Mouse (Mus musculus): ENCODE results near the gene Vps37b. TPM values are rescaled to one million over a fixed set of nuclear protein-coding genes. Genes with fewer than 3 reads are reported as not detected.
A peak's percentile ranks its signal among the peaks of the same experiment; 100 is the strongest.

Gene Vps37b
- polyA plus RNA-seq, 1 experiment: 119 TPM

DNA sequence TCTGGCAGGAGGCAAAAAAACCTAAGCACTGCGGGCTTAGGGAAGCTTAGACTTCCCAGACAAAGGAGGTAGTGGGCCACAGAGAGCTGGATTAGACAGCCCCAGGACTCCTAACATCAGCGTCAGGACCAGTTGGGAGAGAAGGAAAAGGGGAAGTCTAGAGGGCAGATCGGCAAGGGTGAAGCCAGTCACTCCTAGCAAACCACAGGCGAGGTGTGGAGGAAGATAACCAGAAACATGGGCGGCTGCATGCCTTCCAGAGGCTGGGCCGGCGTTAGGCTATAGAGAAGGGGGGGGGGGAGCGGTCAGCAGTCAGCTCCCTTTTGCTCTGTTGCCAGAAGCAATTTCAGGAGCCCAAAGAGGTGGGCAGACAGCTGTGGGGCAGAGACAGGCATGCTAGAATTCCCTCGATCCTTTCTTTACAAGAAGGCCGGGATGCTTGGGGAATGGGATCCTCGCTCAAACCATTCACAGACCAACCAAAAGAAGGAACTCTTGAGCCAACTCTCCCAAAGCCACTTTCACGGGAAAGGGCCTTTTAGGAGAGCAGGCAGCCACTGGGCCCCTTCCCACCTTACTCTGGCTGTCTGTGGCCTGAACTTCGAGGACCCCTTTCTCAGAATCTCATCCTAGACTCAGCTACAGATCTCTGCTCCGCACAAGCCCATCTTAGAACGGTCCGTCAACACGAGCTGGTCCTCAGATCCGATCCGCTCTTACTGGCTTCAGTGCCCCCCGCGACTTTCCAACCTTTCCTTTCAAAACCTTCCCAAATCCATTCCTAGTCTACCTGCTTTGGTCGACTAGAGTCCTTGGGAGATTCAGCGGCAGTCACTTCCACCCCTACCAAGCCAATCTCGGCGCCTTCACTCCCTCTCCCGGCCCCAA, 758 bp downstream of the Vps37b start:
- no peak for TF ChIP-seq CTCF (IDR thresholded peaks at IDR 0.05; ENCODE audit: borderline replicate concordance, control insufficient read depth, extremely low read depth, insufficient read depth, low read length, poor library complexity)
- no peak for TF ChIP-seq POLR2A (IDR thresholded peaks at IDR 0.05; ENCODE audit: control insufficient read depth, extremely low read depth, insufficient read depth, low read length, poor library complexity)
- 7% methylated on average over 26 of the region's 26 CpGs for WGBS
- no peak for DNase-seq
- peaks cover 69% of the 10 kb centered on the region for H3K4me1 ChIP-seq (replicated peaks; ENCODE audit: control insufficient read depth, insufficient read depth, low read length)
- peak overlapping the region; percentile 79 for H3K4me3 ChIP-seq (ENCODE audit: control insufficient read depth, insufficient read depth, low read length)
- no peaks in the 10 kb centered on the region for H3K27me3 ChIP-seq (ENCODE audit: control insufficient read depth, insufficient read depth, low read length)
- no peaks in the 10 kb centered on the region for H3K36me3 ChIP-seq (ENCODE audit: control insufficient read depth, insufficient read depth, low read length)
- H3K27ac ChIP-seq (ENCODE audit: control insufficient read depth, insufficient read depth, low read length): peak overlapping the region; percentile 26; the same call in 1 of the 2 replicates

DNA sequence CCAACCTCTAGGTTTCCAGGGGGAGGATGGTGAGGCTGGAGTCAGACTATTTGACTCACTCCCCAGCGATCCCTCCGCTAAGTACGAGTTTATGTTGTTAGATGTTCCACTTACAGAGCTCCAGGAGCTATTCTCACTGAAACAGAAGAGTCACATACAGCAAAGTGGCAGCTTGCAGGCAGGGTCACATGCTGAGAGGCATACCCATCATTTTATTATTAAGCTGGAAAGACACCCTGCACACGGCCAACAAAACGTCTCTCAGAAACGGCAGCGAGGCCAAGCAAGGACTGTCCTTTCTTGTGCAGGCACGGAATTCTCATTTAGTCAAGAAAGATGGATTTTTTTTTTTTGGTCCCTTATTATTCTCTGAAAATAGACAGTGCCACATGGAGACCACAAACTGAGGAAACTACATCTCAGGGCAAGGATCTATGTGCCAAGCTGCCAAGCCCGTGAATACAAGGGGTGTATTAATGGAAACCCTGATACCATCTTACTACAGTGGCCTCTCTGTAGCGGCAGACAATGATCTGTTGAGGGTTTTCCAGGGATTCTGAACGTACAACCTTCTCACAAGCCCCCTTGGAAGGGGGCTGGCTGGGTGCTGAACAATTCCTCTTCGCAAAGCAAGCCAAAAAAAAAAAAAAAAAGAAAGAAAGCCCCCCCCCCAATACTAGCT, 1.5 kb downstream of the Vps37b start:
- TF ChIP-seq CTCF (IDR thresholded peaks at IDR 0.05; ENCODE audit: borderline replicate concordance, control insufficient read depth, extremely low read depth, insufficient read depth, low read length, poor library complexity): no peak
- TF ChIP-seq POLR2A (IDR thresholded peaks at IDR 0.05; ENCODE audit: control insufficient read depth, extremely low read depth, insufficient read depth, low read length, poor library complexity): no peak
- peaks cover 72% of the 10 kb centered on the region for H3K4me1 ChIP-seq (replicated peaks; ENCODE audit: control insufficient read depth, insufficient read depth, low read length)
- H3K27me3 ChIP-seq (ENCODE audit: control insufficient read depth, insufficient read depth, low read length): no peaks in the 10 kb centered on the region
- 64% methylated on average over 12 of the region's 12 CpGs for WGBS
- H3K27ac ChIP-seq (ENCODE audit: control insufficient read depth, insufficient read depth, low read length): peak overlapping the region; percentile 24; the same call in 1 of the 2 replicates
- no peaks in the 10 kb centered on the region for H3K36me3 ChIP-seq (ENCODE audit: control insufficient read depth, insufficient read depth, low read length)
- DNase-seq: no peak
- H3K4me3 ChIP-seq (ENCODE audit: control insufficient read depth, insufficient read depth, low read length): peak overlapping the region; percentile 79; the same call in 1 of the 2 replicates

DNA sequence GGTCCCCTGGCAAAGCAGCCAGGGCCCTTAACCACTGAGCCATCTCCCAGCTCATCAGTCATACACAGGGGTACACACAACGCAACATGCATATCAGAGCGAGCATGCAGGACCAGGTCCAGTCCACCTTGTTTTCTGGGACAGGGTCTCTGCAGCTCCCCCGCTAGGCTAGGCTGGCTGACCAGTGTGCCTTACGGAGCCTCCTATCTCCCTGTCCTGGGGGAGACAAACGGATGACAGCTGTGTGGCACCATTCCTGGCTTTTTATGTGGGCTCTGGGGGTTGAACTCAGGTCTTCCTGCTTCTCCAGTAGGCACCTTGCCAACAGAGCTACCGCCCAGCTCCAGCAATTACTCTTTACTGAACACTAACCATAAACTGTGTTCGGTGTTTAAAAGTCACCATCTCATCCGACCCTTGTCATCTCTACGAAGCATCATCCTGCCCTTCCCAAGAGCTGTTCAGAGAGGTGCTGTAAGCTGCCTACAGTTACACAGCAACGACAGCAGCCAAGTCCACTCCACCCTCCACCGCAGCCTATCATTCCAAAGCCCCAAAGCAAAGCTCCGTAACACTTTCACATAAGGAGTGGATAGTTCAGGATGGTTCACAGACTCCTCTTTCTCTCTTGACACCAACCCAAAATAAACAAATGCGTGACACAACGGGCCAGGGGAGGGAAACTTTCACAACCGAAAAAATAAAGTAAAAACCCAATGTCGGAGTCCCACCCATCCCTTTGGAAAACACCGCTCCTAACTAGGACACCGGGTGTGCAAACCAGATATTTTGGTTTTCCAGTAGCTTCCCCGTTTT, 2.6 kb downstream of the Vps37b start:
- TF ChIP-seq CTCF (IDR thresholded peaks at IDR 0.05; ENCODE audit: borderline replicate concordance, control insufficient read depth, extremely low read depth, insufficient read depth, low read length, poor library complexity) (no peak), POLR2A (IDR thresholded peaks at IDR 0.05; ENCODE audit: control insufficient read depth, extremely low read depth, insufficient read depth, low read length, poor library complexity) (no peak)
- 0 out of 2 replicates have a peak overlapping the region, but pooled peaks have one; percentile 4 for H3K4me3 ChIP-seq (ENCODE audit: control insufficient read depth, insufficient read depth, low read length)
- H3K4me1 ChIP-seq (replicated peaks; ENCODE audit: control insufficient read depth, insufficient read depth, low read length): peaks cover 75% of the 10 kb centered on the region
- peak overlapping the region; percentile 17; the same call in 1 of the 2 replicates for H3K27ac ChIP-seq (ENCODE audit: control insufficient read depth, insufficient read depth, low read length)
- 72% methylated on average over 19 of the region's 19 CpGs for WGBS
- H3K27me3 ChIP-seq (ENCODE audit: control insufficient read depth, insufficient read depth, low read length): no peaks in the 10 kb centered on the region
- no peaks in the 10 kb centered on the region for H3K36me3 ChIP-seq (ENCODE audit: control insufficient read depth, insufficient read depth, low read length)
- DNase-seq: no peak

DNA sequence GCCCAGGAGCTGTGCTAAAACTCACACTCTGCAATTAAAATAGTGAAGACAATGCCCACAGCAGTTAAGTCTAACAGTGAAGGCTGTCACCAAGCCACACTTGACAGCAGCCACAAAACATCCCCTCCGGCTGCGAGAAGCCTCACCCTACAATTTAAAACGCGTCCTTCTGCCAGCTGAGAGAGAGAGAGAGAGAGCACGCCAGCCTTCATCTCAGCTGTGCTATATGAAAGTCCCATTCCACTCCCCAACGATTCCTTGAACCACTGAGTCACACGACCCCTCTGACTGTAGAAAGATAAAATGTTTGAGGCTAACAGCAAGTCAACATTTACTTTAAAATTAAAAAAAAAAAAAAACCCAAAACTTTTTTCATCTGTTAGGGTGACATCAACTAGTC, 3.4 kb downstream of the Vps37b start:
- H3K4me3 ChIP-seq (ENCODE audit: control insufficient read depth, insufficient read depth, low read length): no peak overlapping the region
- no peak for TF ChIP-seq POLR2A (IDR thresholded peaks at IDR 0.05; ENCODE audit: control insufficient read depth, extremely low read depth, insufficient read depth, low read length, poor library complexity)
- TF ChIP-seq CTCF (IDR thresholded peaks at IDR 0.05; ENCODE audit: borderline replicate concordance, control insufficient read depth, extremely low read depth, insufficient read depth, low read length, poor library complexity): no peak
- H3K36me3 ChIP-seq (ENCODE audit: control insufficient read depth, insufficient read depth, low read length): no peaks in the 10 kb centered on the region
- peaks cover 75% of the 10 kb centered on the region for H3K4me1 ChIP-seq (replicated peaks; ENCODE audit: control insufficient read depth, insufficient read depth, low read length)
- DNase-seq: no peak
- no peaks in the 10 kb centered on the region for H3K27me3 ChIP-seq (ENCODE audit: control insufficient read depth, insufficient read depth, low read length)
- H3K27ac ChIP-seq (ENCODE audit: control insufficient read depth, insufficient read depth, low read length): peak overlapping the region; percentile 47
- 7% methylated on average over 7 of the region's 7 CpGs for WGBS

DNA sequence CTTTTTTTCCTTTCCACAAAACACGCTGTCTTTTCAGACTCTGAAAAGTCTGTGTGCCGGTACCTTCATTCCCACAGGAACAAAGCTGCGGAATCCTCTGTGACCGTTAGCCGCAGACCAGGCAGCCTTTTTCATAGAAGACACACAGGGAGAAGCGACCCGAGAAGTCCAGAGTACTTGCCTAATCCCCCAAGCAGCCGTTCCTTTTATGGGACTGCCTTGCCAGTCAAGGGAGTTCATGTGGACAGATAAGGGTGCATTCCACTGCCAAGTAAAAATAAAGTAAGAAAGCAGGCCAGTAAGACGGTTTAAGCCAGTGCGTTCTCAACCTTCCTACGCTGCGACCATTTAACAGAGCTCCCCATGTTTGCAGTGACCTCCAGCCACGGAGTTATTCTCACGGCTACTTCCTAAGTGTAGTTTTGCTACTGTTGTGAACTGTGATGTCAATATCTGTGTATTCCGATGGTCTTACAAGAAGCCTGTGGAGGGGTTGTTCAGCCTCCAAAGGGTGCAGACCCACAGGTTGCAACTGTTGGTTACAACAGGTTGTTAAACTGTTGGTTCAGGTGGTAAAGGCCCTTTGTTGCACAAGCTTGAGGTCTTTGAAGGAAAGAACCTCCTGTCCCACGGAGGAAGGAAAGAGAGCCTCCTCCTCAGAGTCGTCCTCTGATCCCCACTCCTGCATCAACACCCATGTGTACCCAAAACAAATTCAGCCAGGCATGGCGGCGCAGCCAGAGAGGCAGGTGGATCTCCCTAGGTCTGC, 4.2 kb downstream of the Vps37b start:
- Histone ChIP-seq H3K36me3 (ENCODE audit: control insufficient read depth, insufficient read depth, low read length) (no peaks in the 10 kb centered on the region), H3K4me1 (replicated peaks; ENCODE audit: control insufficient read depth, insufficient read depth, low read length) (peaks cover 76% of the 10 kb centered on the region), H3K27me3 (ENCODE audit: control insufficient read depth, insufficient read depth, low read length) (no peaks in the 10 kb centered on the region), H3K27ac (ENCODE audit: control insufficient read depth, insufficient read depth, low read length) (peak overlapping the region; percentile 47; the same call in 1 of the 2 replicates), H3K4me3 (ENCODE audit: control insufficient read depth, insufficient read depth, low read length) (no peak overlapping the region)
- DNase-seq: no peak
- TF ChIP-seq CTCF (IDR thresholded peaks at IDR 0.05; ENCODE audit: borderline replicate concordance, control insufficient read depth, extremely low read depth, insufficient read depth, low read length, poor library complexity) (no peak), POLR2A (IDR thresholded peaks at IDR 0.05; ENCODE audit: control insufficient read depth, extremely low read depth, insufficient read depth, low read length, poor library complexity) (no peak)
- WGBS: 81% methylated on average over 19 of the region's 19 CpGs

Measured in thymus, adult 2 months (tissue).